Mouse (Mus musculus): ENCODE measurements around the gene Ugt1a6a.

The Ugt1a6a gene

DNA sequence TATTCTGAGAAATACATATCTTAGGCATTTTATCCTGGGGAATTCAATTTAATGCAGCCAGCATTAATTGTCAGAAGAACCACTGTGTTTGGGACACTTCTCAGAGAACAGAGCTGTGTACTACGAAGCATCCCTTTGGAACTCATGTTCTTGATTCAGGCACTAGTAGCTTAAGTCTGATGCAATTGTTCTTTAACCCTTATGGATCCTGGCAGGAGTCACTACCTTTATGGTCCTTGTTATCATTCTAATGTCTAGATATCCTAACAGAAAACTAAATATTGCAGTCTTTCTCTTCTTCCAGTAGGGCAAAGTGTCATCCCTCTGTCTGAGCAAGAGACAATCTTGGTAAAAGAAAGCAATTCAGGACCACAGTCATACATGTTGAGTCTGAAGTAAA, 78.5 kb downstream of the Ugt1a6a start:
- DNase-seq: no peak

DNA sequence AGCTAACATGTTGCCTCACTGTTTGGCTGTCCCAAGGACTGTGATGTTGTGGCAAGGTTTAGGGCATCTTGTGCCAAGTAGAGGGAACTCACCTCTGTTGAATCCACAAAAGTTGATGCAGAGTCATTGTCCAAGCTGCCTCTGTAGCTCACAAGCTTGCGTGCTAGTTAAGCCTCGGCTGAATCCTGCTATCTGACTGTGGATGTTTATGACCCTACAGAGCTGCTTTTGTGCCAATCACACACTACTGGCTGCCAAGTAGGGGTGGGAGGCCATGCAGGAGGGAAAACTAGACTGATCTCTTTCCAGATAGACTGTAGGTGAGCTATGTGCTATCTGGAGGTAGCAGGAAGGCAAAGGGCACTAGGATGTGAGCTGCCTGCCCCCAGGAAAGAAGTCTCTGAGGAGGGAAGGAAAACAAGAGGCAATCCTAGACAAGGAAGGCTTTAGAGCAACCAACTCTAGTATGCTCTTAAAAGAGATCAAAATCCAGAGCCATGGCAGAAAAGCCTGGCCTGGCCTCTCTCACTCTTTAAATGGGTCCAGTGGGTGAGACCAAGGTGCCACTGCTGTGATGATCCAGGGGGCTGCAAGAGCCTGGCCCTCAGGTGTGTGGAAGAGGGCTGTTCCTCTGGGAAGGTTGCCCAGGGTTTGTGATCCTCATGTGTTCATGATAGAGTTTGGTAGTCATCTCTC, 79.3 kb downstream of the Ugt1a6a start:
- DNase-seq: no peak

DNA sequence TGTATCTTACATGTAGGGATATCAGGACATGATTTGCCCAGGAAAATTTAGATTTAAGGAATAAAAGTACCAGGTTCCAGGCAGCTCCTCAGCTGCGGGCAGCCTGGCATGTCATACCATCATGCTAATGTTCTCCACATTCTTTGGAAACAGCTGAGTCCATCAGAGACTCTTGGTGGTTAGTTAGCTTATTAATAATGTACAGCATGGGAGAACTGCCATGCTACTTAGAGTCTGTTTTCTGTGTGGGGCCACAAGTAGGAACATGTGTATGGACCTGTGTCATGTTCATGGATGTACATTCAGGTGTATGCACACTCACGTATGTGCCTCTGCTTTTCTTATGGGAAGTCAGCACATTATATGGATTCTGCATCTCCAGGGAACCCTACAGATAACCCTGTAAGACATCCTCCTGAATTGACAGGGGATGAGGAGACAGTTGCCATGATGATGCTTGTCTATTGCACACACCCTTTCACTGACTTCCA, 79.9 kb downstream of the Ugt1a6a start:
- no peak for DNase-seq

GRCm38 (mm10) chr1:88215466-88216380, 81.1 kb downstream of the Ugt1a6a start:
- no peak for DNase-seq

GRCm38 (mm10) chr1:88216551-88216950, 81.9 kb downstream of the Ugt1a6a start:
- no peak for DNase-seq

- DNase-seq: peak in 1 of 2 experiments; percentile 14
These were observed 82.5 kb downstream of the Ugt1a6a start for GRCm38 (mm10) chr1:88217144-88217543.

- DNase-seq: no peak
These were observed 83.0 kb downstream of the Ugt1a6a start for GRCm38 (mm10) chr1:88217576-88217975.

DNA sequence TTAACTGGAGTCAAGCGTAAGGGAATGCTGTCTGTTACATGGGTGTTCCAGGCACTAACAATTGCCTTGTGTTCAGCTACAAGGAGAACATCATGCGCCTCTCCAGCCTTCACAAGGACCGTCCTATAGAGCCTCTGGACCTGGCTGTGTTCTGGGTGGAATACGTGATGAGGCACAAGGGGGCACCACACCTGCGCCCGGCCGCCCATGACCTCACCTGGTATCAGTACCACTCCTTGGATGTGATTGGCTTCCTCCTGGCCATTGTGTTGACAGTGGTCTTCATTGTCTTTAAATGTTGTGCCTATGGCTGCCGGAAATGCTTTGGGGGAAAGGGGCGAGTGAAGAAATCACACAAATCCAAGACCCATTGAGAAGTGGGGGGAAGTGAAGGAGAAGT, 83.4 kb downstream of the Ugt1a6a start:
- no peak for DNase-seq

GRCm38 (mm10) chr1:88218591-88218990, 84.0 kb downstream of the Ugt1a6a start:
- no peak for DNase-seq

- no peak for DNase-seq
These were observed 84.4 kb downstream of the Ugt1a6a start for GRCm38 (mm10) chr1:88219054-88219453.

DNA sequence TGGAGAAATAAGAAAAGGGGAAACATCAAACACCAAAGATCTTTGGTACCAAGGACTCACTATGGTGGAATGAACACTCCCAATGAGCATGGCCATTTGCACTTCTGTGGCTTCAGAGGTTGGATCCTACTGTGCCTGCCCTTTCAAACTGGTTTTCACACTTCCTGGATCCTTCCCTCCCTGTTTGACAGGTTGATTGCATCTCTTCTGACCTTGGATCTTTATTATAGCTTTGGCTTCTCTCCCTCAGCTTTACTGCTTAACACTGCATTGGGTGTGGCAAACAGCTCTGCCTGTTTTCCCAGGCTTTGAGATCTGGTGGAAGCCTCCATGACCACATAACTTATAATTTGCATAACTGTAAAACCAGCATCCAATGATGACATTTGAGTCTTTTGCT, 85.7 kb downstream of the Ugt1a6a start:
- DNase-seq: no peak

DNA sequence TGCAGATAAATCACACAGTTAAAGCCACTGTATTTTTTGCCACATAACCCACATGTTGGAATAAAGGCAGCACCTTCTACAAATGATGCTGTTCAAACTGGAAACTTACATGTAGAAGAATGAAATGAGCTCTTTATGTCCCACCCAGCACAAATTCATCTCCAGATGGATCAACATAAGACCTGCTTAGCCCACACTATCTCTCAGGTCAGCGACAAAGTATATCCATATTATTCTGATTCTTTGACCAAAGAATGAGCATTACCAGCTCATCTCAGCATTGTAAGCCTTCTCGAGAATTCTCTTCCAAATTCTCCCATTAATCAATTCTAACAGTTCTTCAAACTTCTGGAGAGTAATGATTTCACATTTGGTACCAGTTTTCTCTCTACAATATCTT, 87.6 kb downstream of the Ugt1a6a start:
- DNase-seq: no peak

GRCm38 (mm10) chr1:88223011-88223515, 88.5 kb downstream of the Ugt1a6a start:
- DNase-seq: peak in 1 of 2 experiments; percentile 8

DNA sequence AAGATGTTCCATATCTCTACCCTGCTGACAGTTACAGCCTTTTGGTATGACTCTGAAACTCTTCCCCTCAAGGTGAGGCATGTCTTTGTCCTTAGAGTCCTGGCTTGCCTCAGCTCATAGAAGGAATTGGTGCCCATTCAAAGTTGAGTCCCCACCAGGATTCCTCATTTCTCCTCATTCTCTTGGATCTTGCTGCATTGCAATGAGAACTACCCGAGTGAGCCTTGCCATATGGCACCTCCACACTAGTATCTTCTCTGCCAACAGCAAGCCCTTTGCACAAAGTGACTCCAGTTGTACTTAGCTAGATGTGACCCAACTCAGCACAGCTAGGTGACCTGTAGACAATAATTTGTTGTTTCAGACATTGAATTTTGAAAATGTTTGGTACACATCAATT, 89.0 kb downstream of the Ugt1a6a start:
- DNase-seq: peak in 1 of 2 experiments; percentile 8

GRCm38 (mm10) chr1:88224029-88224776, 89.6 kb downstream of the Ugt1a6a start:
- no peak for DNase-seq

DNA sequence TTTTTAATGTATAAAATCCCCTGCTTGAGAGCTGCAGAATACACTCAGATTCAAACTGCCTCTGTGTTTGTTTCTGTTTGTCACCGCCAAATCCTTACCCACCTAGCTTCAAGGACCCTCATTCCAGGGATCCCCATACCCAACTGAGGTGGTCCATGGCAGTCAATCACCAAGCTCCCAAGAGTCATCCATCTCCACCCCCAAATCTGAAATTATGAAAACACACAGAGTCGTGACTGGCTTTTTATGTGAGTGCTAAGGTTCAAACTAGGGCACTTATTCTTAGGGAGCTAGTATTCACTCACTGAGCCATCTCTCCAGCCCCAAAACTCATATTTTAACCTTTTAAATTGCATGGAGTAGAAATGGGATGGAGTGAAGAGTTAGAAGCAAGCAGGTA, 90.7 kb downstream of the Ugt1a6a start:
- DNase-seq: peak in 1 of 2 experiments; percentile 2

GRCm38 (mm10) chr1:88225741-88226140, 91.1 kb downstream of the Ugt1a6a start:
- DNase-seq: peak in 1 of 2 experiments; percentile 1

DNA sequence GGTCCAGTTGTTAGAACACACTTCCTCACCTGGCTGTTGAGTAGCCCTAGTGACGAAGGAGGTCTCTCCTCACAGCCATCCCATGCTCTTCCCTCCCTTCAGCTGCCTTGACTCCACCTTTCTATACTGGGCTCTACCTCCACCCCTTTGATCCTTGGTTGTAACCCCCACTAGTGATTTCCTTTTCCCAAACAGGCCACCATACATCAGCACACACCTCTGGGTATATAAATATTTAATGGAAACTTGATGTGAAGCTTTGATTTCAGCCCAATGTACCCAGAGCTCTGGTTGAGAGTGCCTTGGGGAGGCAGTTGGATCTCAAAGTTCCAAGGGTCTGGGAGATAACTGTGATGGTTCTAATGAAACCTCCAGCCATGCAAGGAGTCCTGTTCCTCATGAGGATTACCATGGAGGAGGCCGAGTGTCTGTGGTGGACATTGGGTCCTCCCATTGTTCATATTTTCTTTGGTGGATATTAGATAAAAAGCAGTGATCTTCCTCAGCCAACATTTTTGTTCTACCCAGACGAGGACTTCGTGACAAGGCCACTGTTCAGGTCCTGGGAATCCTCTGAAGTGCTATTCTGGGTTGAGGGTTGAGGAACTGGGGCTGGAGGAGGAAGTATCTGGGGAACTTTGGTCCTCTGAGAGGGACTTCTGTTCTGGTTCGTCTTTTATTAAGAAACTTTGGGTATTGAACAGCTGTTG, 92.2 kb downstream of the Ugt1a6a start, which contains the start of gene Mroh2a:
Mroh2a (plus strand) TSS at position 317 of the 710 bp plus-strand sequence.
- DNase-seq: no peak

- no peak for DNase-seq
These were observed 92.9 kb downstream of the Ugt1a6a start for GRCm38 (mm10) chr1:88227482-88227881.

GRCm38 (mm10) chr1:88228121-88228520, 93.5 kb downstream of the Ugt1a6a start:
- no peak for DNase-seq

DNA sequence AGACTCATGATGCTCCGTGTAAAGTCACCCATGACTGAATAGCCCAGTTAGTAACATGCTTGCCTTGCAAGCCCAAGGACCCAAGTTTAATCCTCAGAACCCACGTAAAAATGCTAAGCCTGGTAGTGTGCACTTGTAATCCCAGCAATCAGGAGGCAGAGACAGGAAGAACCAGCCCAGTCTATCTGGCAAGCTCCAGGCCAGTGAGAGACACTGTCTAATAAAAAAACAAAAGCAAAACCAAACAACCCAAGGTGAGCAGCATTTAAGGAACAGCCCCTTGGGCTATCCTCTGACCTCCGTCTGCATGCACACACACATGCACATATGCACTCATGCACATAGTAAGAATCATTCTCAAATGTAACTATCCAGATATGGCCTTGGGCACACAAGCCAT, 95.0 kb downstream of the Ugt1a6a start:
- DNase-seq: no peak

DNA sequence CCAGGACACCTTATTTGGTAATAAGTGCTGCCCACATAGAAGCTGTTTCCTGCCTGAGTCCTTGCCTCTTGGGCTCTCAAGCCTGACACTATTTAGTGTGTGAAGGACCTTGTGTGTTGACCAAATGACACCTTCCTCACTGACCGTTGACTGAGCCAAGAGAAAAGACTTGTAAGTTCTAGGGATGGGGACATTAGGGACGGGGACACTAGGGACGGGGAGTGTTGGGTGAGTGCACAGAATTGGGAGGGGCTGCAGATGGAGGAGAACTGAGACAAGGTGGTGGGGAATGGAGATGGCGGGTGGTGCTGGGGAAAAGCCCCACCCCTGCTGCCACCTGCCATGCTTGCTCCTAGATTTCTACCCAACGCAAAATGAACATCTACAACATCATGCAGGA, 95.4 kb downstream of the Ugt1a6a start:
- DNase-seq: no peak

All from B cell, adult 2 months (primary cell).